Mouse (Mus musculus): Measurements from ENCODE around the gene Macrod2. TPM values are rescaled to one million over a fixed set of nuclear protein-coding genes. Genes with fewer than 3 reads are reported as not detected.

The Macrod2 gene
- total and polyA plus RNA-seq, 2 experiments from 2014 or later: 5.5 to 17.4 TPM

DNA sequence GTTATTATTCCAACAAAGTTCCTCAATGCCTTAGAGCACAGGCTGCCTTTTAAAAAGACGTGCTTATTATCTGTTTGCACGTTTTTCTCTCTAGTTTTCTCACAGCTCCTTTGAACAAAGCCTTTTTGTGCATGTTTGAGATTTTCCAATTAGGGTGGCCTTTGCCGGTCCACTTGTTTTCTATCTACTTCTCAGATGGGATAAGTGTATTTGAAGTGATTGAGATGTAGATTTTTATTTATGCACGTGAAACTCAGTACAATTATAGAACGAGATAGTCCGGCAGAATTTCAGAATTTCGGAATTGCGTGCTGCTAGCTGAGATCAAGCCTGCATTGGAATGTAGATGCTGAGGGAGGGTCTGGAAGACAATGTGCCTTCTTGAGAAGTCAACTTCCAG, 138.5 kb downstream of the Macrod2 start:
- DNase-seq (ENCODE audit: low spot score) (no peak), ATAC-seq (ENCODE audit: insufficient read depth, low read depth) (no peak)
- Histone ChIP-seq H3K4me2 (ENCODE audit: low read depth, low read length) (no peak overlapping the region), H3K27me3 (ENCODE audit: control insufficient read depth, insufficient read depth, low read length) (no peaks in the 10 kb centered on the region), H3K9ac (replicated peaks; ENCODE audit: low read depth, low read length) (no peak overlapping the region), H3K4me3 (ENCODE audit: low read depth, low read length) (no peak overlapping the region), H3K27ac (ENCODE audit: low read depth) (no peak overlapping the region), H3K4me1 (ENCODE audit: control insufficient read depth, insufficient read depth) (no peaks in the 10 kb centered on the region), H3K9me3 (replicated peaks; ENCODE audit: control insufficient read depth, low read length) (no peaks in the 10 kb centered on the region), H3K36me3 (replicated peaks; ENCODE audit: control insufficient read depth, insufficient read depth, low read length) (no peaks in the 10 kb centered on the region)
- TF ChIP-seq EP300 (IDR thresholded peaks at IDR 0.05; ENCODE audit: low read depth): no peak
- TF ChIP-seq CTCF (IDR thresholded peaks at IDR 0.05; ENCODE audit: low read depth): no peak
- 70% methylated on average over 8 of the region's 8 CpGs for WGBS

DNA sequence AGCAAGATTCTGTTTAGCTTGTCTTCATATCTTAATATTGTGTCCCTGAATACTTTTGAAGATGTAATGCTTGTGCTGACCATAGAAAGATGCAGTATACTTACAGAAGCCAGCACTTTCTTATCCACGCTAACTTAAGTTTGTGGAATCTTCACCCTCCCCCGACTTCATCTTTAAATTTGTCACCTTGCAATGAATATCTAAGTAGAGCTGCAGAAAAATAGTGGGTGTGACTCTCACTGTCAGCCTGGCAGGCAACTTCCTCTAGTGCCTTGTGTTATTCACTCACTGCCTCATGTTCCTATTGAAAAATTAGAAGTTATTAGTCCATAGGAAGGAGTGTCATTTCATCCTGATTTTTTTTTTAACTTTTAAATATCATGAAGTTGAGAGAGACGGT, 139.5 kb downstream of the Macrod2 start:
- H3K4me2 ChIP-seq (ENCODE audit: low read depth, low read length): no peak overlapping the region
- no peak overlapping the region for H3K27ac ChIP-seq (ENCODE audit: low read depth)
- no peaks in the 10 kb centered on the region for H3K9me3 ChIP-seq (replicated peaks; ENCODE audit: control insufficient read depth, low read length)
- no peaks in the 10 kb centered on the region for H3K27me3 ChIP-seq (ENCODE audit: control insufficient read depth, insufficient read depth, low read length)
- no peak overlapping the region for H3K4me3 ChIP-seq (ENCODE audit: low read depth, low read length)
- no peak overlapping the region for H3K9ac ChIP-seq (replicated peaks; ENCODE audit: low read depth, low read length)
- TF ChIP-seq EP300 (IDR thresholded peaks at IDR 0.05; ENCODE audit: low read depth) (no peak), CTCF (IDR thresholded peaks at IDR 0.05; ENCODE audit: low read depth) (no peak)
- no peaks in the 10 kb centered on the region for H3K36me3 ChIP-seq (replicated peaks; ENCODE audit: control insufficient read depth, insufficient read depth, low read length)
- WGBS: 78% methylated on average over 3 of the region's 3 CpGs
- no peaks in the 10 kb centered on the region for H3K4me1 ChIP-seq (ENCODE audit: control insufficient read depth, insufficient read depth)
- ATAC-seq (ENCODE audit: insufficient read depth, low read depth) (no peak), DNase-seq (ENCODE audit: low spot score) (no peak)

DNA sequence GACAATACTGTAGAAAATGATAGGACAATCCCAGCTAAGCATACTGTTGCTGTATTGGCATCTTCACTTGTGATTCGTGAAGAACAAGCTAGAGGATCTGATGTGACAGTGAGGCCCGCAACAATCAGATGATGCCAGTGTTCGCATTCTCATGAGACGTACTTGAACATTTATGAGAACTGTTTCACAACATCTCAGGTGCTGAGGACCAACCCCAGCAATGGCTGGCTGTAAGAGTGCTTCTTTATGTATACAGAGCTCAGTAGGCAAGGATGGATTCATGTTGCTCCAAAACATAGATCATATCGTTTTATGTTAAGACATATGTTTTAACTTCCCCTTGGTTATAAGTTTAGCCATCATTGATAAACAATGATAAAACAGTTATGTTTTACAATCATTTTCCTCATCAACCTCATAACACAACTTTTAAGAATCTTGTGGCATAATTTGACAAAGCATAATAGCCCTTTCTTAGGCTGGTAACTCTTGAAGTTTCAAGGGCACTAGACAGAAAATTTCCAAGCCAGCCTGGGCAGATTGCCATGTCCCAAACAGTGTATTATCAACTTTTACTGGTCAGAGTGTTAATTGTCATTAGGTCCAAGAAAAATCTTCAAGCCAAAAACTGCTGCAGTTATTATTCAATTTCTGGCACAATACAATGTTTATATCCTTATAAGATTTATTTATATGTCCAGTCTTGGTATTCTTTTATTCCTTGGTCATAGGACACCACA, 140.9 kb downstream of the Macrod2 start:
- H3K4me2 ChIP-seq (ENCODE audit: low read depth, low read length): no peak overlapping the region
- H3K27me3 ChIP-seq (ENCODE audit: control insufficient read depth, insufficient read depth, low read length): no peaks in the 10 kb centered on the region
- WGBS: 89% methylated on average over 5 of the region's 5 CpGs
- no peak overlapping the region for H3K9ac ChIP-seq (replicated peaks; ENCODE audit: low read depth, low read length)
- no peaks in the 10 kb centered on the region for H3K36me3 ChIP-seq (replicated peaks; ENCODE audit: control insufficient read depth, insufficient read depth, low read length)
- ATAC-seq (ENCODE audit: insufficient read depth, low read depth) (no peak), DNase-seq (ENCODE audit: low spot score) (no peak)
- H3K9me3 ChIP-seq (replicated peaks; ENCODE audit: control insufficient read depth, low read length): no peaks in the 10 kb centered on the region
- TF ChIP-seq CTCF (IDR thresholded peaks at IDR 0.05; ENCODE audit: low read depth) (no peak), EP300 (IDR thresholded peaks at IDR 0.05; ENCODE audit: low read depth) (no peak)
- H3K4me1 ChIP-seq (ENCODE audit: control insufficient read depth, insufficient read depth): no peaks in the 10 kb centered on the region
- no peak overlapping the region for H3K27ac ChIP-seq (ENCODE audit: low read depth)
- H3K4me3 ChIP-seq (ENCODE audit: low read depth, low read length): no peak overlapping the region

DNA sequence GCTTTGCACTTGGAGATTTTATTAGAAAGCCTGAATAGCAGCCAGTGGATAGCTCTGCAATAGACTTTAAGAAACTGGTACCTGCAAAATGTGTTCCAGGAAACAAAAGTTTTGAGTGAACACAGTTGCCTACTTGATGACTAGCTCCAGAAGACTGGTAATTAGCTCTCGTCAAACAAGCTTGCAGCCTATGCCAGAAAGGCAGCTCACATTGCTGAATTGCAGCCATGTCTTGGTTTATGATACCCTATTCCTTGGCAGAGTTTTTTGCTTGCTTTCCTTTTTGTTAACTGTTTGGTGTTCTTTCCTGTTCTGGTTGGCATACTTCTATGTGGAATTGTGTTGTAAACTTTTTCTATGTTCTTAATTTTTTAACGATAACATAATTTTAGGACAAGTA, 154.2 kb downstream of the Macrod2 start:
- TF ChIP-seq CTCF (IDR thresholded peaks at IDR 0.05; ENCODE audit: low read depth) (no peak), EP300 (IDR thresholded peaks at IDR 0.05; ENCODE audit: low read depth) (no peak)
- no peaks in the 10 kb centered on the region for H3K4me1 ChIP-seq (ENCODE audit: control insufficient read depth, insufficient read depth)
- no peaks in the 10 kb centered on the region for H3K9me3 ChIP-seq (replicated peaks; ENCODE audit: control insufficient read depth, low read length)
- H3K9ac ChIP-seq (replicated peaks; ENCODE audit: low read depth, low read length): no peak overlapping the region
- DNase-seq (ENCODE audit: low spot score): no peak
- H3K36me3 ChIP-seq (replicated peaks; ENCODE audit: control insufficient read depth, insufficient read depth, low read length): no peaks in the 10 kb centered on the region
- no peak overlapping the region for H3K4me3 ChIP-seq (ENCODE audit: low read depth, low read length)
- 74% methylated on average over 2 of the region's 2 CpGs for WGBS
- ATAC-seq (ENCODE audit: insufficient read depth, low read depth): no peak
- no peak overlapping the region for H3K4me2 ChIP-seq (ENCODE audit: low read depth, low read length)
- no peak overlapping the region for H3K27ac ChIP-seq (ENCODE audit: low read depth)
- no peaks in the 10 kb centered on the region for H3K27me3 ChIP-seq (ENCODE audit: control insufficient read depth, insufficient read depth, low read length)

DNA sequence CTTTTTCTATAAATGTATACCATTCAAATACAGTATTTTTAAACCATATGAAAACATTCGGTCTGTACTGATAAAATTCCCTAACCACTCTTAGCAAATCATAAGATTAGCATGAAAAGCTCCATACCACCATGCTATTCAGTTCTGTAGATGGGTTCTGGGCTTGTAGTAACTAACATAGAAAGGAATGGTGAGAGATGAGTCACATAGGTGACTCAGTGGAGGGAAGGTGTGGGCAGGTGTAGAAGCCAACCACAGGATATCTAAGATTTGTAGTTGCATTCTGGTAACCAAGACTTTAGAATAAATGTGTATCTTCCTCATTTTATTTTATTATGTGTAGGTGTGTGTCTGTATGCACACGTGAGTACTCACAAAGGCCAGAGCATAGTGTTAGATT, 166.3 kb downstream of the Macrod2 start:
- Histone ChIP-seq H3K36me3 (replicated peaks; ENCODE audit: control insufficient read depth, insufficient read depth, low read length) (no peaks in the 10 kb centered on the region), H3K4me2 (ENCODE audit: low read depth, low read length) (no peak overlapping the region), H3K9ac (replicated peaks; ENCODE audit: low read depth, low read length) (no peak overlapping the region), H3K27ac (ENCODE audit: low read depth) (no peak overlapping the region), H3K4me3 (ENCODE audit: low read depth, low read length) (no peak overlapping the region), H3K27me3 (ENCODE audit: control insufficient read depth, insufficient read depth, low read length) (no peaks in the 10 kb centered on the region), H3K9me3 (replicated peaks; ENCODE audit: control insufficient read depth, low read length) (no peaks in the 10 kb centered on the region), H3K4me1 (ENCODE audit: control insufficient read depth, insufficient read depth) (no peaks in the 10 kb centered on the region)
- DNase-seq (ENCODE audit: low spot score): no peak
- no peak for ATAC-seq (ENCODE audit: insufficient read depth, low read depth)
- no peak for TF ChIP-seq CTCF (IDR thresholded peaks at IDR 0.05; ENCODE audit: low read depth)
- TF ChIP-seq EP300 (IDR thresholded peaks at IDR 0.05; ENCODE audit: low read depth): no peak
- 68% methylated on average over 2 of the region's 2 CpGs for WGBS

DNA sequence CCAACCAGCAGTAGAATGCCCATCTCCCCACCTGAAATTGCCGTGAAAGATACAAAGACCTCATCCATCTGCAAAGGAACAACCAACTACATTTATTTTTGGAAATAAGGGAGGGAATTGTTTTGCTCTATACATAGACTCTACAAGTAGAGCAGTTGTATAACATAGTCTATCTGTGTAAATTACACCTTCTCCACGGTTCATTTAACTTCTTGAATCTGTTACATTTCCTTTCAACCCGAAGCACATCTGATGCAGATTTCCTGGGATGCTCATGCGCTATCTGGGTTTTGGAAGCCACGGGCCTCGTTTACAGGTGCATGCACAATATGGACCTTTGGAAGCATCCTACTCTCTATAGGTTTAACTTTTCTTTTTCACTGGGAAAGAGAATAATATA, 175.8 kb downstream of the Macrod2 start:
- Histone ChIP-seq H3K4me3 (ENCODE audit: low read depth, low read length) (no peak overlapping the region), H3K36me3 (replicated peaks; ENCODE audit: control insufficient read depth, insufficient read depth, low read length) (no peaks in the 10 kb centered on the region), H3K27ac (ENCODE audit: low read depth) (no peak overlapping the region), H3K4me1 (ENCODE audit: control insufficient read depth, insufficient read depth) (peaks cover 5% of the 10 kb centered on the region; the same call in 1 of the 2 replicates), H3K9me3 (replicated peaks; ENCODE audit: control insufficient read depth, low read length) (no peaks in the 10 kb centered on the region), H3K27me3 (ENCODE audit: control insufficient read depth, insufficient read depth, low read length) (no peaks in the 10 kb centered on the region), H3K9ac (replicated peaks; ENCODE audit: low read depth, low read length) (no peak overlapping the region), H3K4me2 (ENCODE audit: low read depth, low read length) (no peak overlapping the region)
- WGBS: 80% methylated on average over 6 of the region's 6 CpGs
- no peak for TF ChIP-seq CTCF (IDR thresholded peaks at IDR 0.05; ENCODE audit: low read depth)
- no peak for TF ChIP-seq EP300 (IDR thresholded peaks at IDR 0.05; ENCODE audit: low read depth)
- ATAC-seq (ENCODE audit: insufficient read depth, low read depth) (no peak), DNase-seq (ENCODE audit: low spot score) (no peak)
